Mouse (Mus musculus) cerebellum, adult 9-10 months (tissue): ENCODE results near the gene Igsf23.
"Not testable (repeated sequence)": the region's sequence is repeated elsewhere in the genome, so short reads cannot be mapped to it uniquely, and the experiment has no call there.

Experiments
- DNase-seq: peaks from one replicate; pipeline ENCODE4 v3.0.0; 2022

Gene Igsf23

DNA sequence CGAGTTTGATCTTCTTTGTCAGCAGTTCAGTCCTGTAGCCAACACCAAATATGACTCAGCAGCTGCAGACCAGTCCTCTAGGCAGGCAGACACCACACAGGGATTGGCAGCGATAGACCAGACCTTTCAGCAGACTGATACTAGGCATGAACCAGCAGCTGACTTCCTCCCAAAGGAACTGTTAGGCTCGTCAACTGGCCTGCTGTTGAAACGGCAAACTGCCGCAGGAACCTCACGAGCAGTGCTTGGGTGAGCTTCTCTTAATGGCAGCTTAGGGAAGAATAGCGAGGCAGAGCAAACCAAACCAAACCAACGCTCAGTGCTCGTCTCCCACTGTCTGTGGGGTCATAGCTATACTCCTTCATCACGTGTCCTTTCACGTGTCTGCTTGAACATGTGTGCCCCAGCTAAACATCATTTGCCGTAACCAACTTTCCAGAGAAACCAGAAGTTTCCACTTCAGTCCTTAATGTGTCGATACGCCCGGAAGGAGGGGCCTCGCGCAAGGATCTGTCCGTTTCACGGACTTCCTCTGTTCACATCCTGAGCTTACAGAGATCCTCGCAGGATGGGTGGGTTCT is 15.3 kb downstream of the Igsf23 start:
- DNase-seq = no peak

GRCm38 (mm10) chr7:19932877-19933809 is 17.4 kb downstream of the Igsf23 start:
- peak; percentile 64 for DNase-seq

DNA sequence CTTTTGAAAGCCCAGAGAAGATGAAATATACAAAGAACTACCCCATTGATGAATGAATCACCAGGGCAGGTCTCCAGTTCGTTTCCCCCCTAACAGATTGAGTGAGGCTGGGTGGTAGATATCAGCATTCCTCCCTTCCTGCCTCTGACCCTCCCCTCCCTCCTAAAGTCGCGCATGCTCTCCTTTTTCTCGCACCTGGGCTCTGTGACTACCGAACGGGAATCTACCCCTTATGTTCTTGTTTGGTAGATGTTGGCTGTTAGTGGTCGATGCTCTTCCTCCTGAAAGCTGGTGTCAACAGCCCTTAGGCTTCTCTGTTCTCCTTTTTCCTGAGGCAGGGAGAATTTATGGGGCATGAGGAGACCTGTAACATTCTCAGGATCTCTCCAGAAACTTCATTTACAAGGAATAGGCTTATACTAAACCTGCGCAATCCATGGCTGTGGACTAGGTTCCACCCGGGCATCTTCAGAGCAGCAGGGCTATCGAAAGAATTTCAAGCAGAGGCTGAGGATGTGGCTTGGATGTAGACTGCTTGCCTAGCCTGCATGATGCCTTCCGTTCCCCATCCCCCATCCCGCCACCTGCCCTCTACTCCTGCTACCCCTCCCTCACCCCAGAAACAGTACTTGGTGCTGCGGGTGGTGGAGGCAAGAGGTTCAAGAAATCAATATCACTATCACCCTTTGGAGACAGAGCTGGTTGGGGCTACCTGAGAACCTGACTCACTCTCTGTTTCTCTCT is 18.3 kb downstream of the Igsf23 start:
- DNase-seq = no peak

DNA sequence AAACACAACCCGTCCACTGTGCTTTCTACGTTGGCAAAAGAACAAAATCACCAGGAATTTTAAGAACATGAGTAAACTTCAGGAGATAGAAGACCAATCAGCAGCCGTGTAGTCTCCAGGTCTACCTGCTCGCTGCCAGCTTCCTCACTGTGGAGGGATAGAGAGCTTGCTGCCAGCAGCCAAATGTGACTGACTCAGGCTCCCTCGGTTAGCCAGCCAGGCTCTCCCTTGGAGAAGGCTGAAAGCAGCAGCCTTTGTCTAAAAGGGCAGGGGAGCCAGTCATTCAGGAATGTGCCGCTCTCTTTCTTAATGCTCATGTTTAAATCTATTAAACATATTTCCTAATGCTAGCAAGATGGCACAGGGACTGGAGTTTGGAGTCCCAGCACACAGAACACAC is 20.1 kb downstream of the Igsf23 start:
- DNase-seq = not testable (repeated sequence)

DNA sequence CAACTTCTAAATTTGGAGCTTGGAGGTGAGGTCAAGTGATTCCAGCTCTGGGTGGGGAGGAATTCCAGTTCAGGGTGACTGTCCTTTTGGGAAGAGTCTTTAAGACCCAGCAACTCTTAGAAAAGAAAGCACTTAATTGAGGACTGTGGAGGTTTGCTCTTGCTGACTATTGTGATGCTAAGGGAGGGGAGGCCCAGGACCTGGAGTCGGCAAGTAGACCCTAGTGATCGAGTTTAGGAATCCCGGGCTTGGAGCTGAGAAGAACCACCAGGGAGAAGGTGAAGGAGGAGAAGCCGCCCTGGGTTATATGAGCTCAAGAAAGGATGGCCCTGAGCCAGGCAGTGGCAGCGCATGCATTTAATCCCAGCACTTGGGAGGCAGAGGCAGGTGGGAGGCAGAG is 22.1 kb downstream of the Igsf23 start:
- no peak for DNase-seq

DNA sequence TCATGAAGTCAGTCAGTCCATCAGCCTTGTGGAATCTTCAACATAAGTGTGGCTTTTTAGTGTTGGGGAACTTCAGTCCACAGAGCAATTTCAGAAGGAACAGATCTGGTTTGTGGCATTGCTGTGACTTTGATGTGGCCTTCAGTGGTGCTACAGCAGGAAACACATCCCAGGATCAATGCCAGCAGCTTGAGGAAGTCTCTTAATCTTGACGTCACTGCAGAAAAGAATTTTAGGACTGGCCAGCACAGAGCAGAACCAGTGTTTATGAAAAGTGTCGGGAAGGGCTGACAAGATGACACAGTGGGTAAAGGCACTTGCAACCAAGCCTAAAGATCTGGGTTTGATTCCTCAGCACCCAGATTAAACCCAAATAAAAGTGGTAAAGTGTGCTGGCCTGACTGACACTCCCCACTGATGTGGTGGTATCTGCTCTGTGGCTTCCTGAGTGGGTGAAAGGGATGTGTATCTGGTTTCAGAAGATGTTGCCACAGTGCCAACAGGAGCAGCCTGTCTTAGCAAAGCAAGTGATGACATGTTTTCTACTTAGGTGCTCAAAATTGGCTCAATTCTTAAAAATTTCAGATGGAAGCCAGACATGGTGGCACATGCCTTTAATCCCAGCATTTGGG is 23.6 kb downstream of the Igsf23 start:
- DNase-seq = no peak

DNA sequence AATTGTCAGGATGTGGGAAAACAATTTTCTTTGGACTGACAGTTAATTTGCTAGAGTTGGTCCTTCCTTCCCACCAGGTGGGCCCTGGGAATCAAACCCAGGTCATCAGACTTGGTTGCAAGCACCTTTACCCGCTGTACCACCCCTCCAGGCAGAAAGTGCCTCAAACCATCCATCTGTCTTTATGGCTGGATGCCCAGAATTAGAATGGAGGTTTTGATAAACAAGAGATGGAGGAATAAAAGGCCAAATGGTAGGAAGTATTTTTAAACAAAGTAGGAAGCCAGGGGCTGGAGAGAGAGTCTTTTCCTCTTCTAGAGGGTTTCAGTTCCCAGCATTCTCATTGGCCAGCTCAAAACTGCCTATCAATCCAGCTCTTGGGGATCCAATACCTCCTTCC is 25.2 kb downstream of the Igsf23 start:
- DNase-seq = peak; percentile 53

- DNase-seq = no peak
Observed at GRCm38 (mm10) chr7:19923797-19924196, 26.8 kb downstream of the Igsf23 start.

DNA sequence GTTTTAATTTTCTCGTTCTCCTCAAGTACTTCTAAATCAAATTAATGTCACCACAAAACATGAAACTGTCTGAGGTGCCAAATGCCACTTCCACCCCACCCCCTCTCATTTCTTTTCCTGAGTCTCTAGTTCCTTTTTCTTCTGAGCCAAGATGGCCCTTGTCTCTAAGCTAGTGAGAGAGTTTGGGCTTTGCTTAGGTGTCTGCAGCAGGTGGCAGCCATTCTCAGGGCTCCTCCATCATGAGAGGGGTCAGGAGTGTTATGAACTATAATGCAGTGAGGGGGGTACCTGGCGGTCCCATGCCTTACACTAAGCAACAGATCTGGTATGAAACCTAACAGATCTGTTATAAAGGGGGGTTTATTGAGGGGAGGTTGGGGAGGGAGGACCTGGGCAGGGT is 27.2 kb downstream of the Igsf23 start:
- DNase-seq = no peak

- DNase-seq = peak; percentile 70
Observed at GRCm38 (mm10) chr7:19920506-19921261, 29.9 kb downstream of the Igsf23 start, which contains the start of gene Pvr. Gene Pvr (minus strand): TSS chr7:19921160.

GRCm38 (mm10) chr7:19920166-19920505 is 30.4 kb downstream of the Igsf23 start:
- no peak for DNase-seq

- no peak for DNase-seq
Observed at GRCm38 (mm10) chr7:19914558-19914957, 36.0 kb downstream of the Igsf23 start.

GRCm38 (mm10) chr7:19911695-19912524 is 38.6 kb downstream of the Igsf23 start:
- no peak for DNase-seq

DNA sequence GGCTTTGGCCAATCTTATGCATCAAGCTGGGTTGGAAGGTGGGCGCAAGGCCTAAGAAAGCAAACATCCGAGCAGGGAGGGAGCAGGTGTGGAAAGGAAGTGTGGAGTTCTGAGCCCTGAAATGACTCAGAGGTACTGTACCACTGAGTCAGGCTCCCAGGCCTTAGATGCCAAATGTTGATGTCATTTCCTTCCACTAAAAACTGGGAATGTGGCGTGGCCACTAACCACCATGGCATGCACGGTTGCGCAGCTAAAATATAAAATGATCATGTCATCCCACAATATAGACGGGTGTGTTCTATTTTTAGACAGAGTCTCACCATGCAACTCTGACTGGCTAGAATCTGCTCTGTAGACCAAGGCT is 39.3 kb downstream of the Igsf23 start:
- DNase-seq = no peak

- peak; percentile 73 for DNase-seq
Observed at GRCm38 (mm10) chr7:19910421-19911291, 39.9 kb downstream of the Igsf23 start.

DNA sequence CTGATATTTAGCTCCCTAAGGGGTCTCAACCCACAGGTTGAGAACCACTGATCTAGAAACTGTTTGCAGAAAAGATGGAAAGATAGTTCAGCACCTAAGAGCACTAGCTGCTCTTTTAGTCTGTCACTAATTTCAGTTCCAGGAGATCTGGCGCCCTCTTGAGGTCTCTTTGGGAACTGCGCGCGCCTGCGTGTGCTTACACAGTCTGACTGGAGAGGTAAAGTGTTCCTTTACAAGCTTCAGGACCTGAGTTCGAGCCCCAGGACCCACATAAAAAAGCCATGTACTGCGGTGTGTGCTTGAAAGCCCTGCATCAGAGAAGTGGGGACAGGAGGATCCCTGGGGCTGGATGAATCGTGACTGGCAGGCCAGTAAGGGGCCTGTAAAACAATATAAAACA is 60.7 kb downstream of the Igsf23 start:
- no peak for DNase-seq

DNA sequence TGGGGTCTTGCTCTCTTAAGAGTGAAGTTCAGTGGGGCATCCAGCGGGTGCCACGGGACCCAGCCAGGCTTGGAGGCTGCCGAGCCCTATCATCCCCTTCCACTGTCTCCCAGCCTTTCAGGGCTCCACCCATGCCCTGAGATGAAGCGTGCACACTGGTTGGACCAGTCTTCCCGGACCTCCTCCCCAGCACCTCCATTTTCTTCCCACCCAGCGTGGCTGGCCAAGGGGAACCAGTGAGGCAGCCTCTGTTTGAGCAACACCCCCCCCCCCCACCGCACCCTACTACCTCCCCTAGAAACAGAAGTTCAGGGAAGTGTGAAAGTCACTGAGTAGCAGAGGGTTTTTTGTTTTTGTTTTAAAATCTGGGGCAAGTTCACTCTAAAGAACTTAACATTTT is 62.7 kb downstream of the Igsf23 start, which contains the start of gene Ceacam19:
Ceacam19 (minus strand) TSS at position 117 of the 400 bp plus-strand sequence.
- no peak for DNase-seq
